Mouse (Mus musculus): Measurements from ENCODE around the gene Tmem40. TPM values are rescaled to one million over a fixed set of nuclear protein-coding genes. Genes with fewer than 3 reads are reported as not detected.

The Tmem40 gene
- total and polyA plus RNA-seq, 2 experiments, result not detected

GRCm38 (mm10) chr6:115764179-115764578, 2.0 kb upstream of the Tmem40 start:
- peak overlapping the region; percentile 38; the same call in 1 of the 2 replicates for H3K4me3 ChIP-seq (ENCODE audit: insufficient read depth, low read depth, low read length)
- peaks cover 6% of the 10 kb centered on the region; the same call in 1 of the 2 replicates for H3K4me1 ChIP-seq (ENCODE audit: control insufficient read depth, insufficient read depth, low read length)
- no peaks in the 10 kb centered on the region for H3K27me3 ChIP-seq (ENCODE audit: control insufficient read depth, insufficient read depth, low read length)
- no peaks in the 10 kb centered on the region for H3K36me3 ChIP-seq (ENCODE audit: control insufficient read depth, insufficient read depth, low read length)
- no peak for DNase-seq (ENCODE audit: extremely low read depth, low read depth, low spot score)
- no peaks in the 10 kb centered on the region for H3K79me2 ChIP-seq (ENCODE audit: control insufficient read depth, insufficient read depth, low read length)
- no peak overlapping the region; the same call in 1 of the 2 replicates for H3K9ac ChIP-seq (ENCODE audit: low read depth, low read length)
- WGBS, result 63% methylated on average over 7 of the region's 7 CpGs
- H3K27ac ChIP-seq (replicated peaks; ENCODE audit: insufficient read depth, low read depth, low read length), result peak overlapping the region; percentile 43; the same call in 1 of the 2 replicates
- no peak for TF ChIP-seq POLR2A (IDR thresholded peaks at IDR 0.05; ENCODE audit: extremely low read depth, insufficient read depth, low read length)
- no peak for TF ChIP-seq CTCF (IDR thresholded peaks at IDR 0.05; ENCODE audit: low read depth, low read length)

GRCm38 (mm10) chr6:115760982-115761381, 1.2 kb downstream of the Tmem40 start:
- Histone ChIP-seq H3K36me3 (ENCODE audit: control insufficient read depth, insufficient read depth, low read length) (no peaks in the 10 kb centered on the region), H3K27ac (replicated peaks; ENCODE audit: insufficient read depth, low read depth, low read length) (no peak overlapping the region), H3K9ac (ENCODE audit: low read depth, low read length) (no peak overlapping the region), H3K4me3 (ENCODE audit: insufficient read depth, low read depth, low read length) (no peak overlapping the region), H3K79me2 (ENCODE audit: control insufficient read depth, insufficient read depth, low read length) (no peaks in the 10 kb centered on the region), H3K4me1 (ENCODE audit: control insufficient read depth, insufficient read depth, low read length) (peaks cover 6% of the 10 kb centered on the region; the same call in 1 of the 2 replicates), H3K27me3 (ENCODE audit: control insufficient read depth, insufficient read depth, low read length) (no peaks in the 10 kb centered on the region)
- TF ChIP-seq CTCF (IDR thresholded peaks at IDR 0.05; ENCODE audit: low read depth, low read length) (no peak), POLR2A (IDR thresholded peaks at IDR 0.05; ENCODE audit: extremely low read depth, insufficient read depth, low read length) (no peak)
- 65% methylated on average over 4 of the region's 4 CpGs for WGBS
- DNase-seq (ENCODE audit: extremely low read depth, low read depth, low spot score), result no peak

- Histone ChIP-seq H3K9ac (ENCODE audit: low read depth, low read length) (no peak overlapping the region), H3K4me1 (ENCODE audit: control insufficient read depth, insufficient read depth, low read length) (peaks cover 6% of the 10 kb centered on the region; the same call in 1 of the 2 replicates), H3K4me3 (ENCODE audit: insufficient read depth, low read depth, low read length) (no peak overlapping the region), H3K36me3 (ENCODE audit: control insufficient read depth, insufficient read depth, low read length) (no peaks in the 10 kb centered on the region), H3K79me2 (ENCODE audit: control insufficient read depth, insufficient read depth, low read length) (no peaks in the 10 kb centered on the region), H3K27me3 (ENCODE audit: control insufficient read depth, insufficient read depth, low read length) (no peaks in the 10 kb centered on the region), H3K27ac (replicated peaks; ENCODE audit: insufficient read depth, low read depth, low read length) (no peak overlapping the region)
- 95% methylated on average over 4 of the region's 4 CpGs for WGBS
- DNase-seq (ENCODE audit: extremely low read depth, low read depth, low spot score), result no peak
- TF ChIP-seq POLR2A (IDR thresholded peaks at IDR 0.05; ENCODE audit: extremely low read depth, insufficient read depth, low read length) (no peak), CTCF (IDR thresholded peaks at IDR 0.05; ENCODE audit: low read depth, low read length) (no peak)
Measured at GRCm38 (mm10) chr6:115760137-115760536, 2.1 kb downstream of the Tmem40 start.

GRCm38 (mm10) chr6:115759461-115759860, 2.7 kb downstream of the Tmem40 start:
- WGBS, result 52% methylated on average over 5 of the region's 5 CpGs
- TF ChIP-seq POLR2A (IDR thresholded peaks at IDR 0.05; ENCODE audit: extremely low read depth, insufficient read depth, low read length) (no peak), CTCF (IDR thresholded peaks at IDR 0.05; ENCODE audit: low read depth, low read length) (no peak)
- H3K9ac ChIP-seq (ENCODE audit: low read depth, low read length), result no peak overlapping the region
- no peak for DNase-seq (ENCODE audit: extremely low read depth, low read depth, low spot score)
- no peaks in the 10 kb centered on the region for H3K36me3 ChIP-seq (ENCODE audit: control insufficient read depth, insufficient read depth, low read length)
- no peak overlapping the region for H3K4me3 ChIP-seq (ENCODE audit: insufficient read depth, low read depth, low read length)
- no peaks in the 10 kb centered on the region for H3K27me3 ChIP-seq (ENCODE audit: control insufficient read depth, insufficient read depth, low read length)
- H3K4me1 ChIP-seq (ENCODE audit: control insufficient read depth, insufficient read depth, low read length), result peaks cover 6% of the 10 kb centered on the region; the same call in 1 of the 2 replicates
- no peaks in the 10 kb centered on the region for H3K79me2 ChIP-seq (ENCODE audit: control insufficient read depth, insufficient read depth, low read length)
- no peak overlapping the region for H3K27ac ChIP-seq (replicated peaks; ENCODE audit: insufficient read depth, low read depth, low read length)

- H3K27ac ChIP-seq (replicated peaks; ENCODE audit: insufficient read depth, low read depth, low read length), result no peak overlapping the region
- 58% methylated on average over 9 of the region's 9 CpGs for WGBS
- H3K4me1 ChIP-seq (ENCODE audit: control insufficient read depth, insufficient read depth, low read length), result peaks cover 6% of the 10 kb centered on the region; the same call in 1 of the 2 replicates
- H3K9ac ChIP-seq (ENCODE audit: low read depth, low read length), result no peak overlapping the region
- no peaks in the 10 kb centered on the region for H3K36me3 ChIP-seq (ENCODE audit: control insufficient read depth, insufficient read depth, low read length)
- no peak for DNase-seq (ENCODE audit: extremely low read depth, low read depth, low spot score)
- no peak overlapping the region for H3K4me3 ChIP-seq (ENCODE audit: insufficient read depth, low read depth, low read length)
- H3K79me2 ChIP-seq (ENCODE audit: control insufficient read depth, insufficient read depth, low read length), result no peaks in the 10 kb centered on the region
- no peak for TF ChIP-seq POLR2A (IDR thresholded peaks at IDR 0.05; ENCODE audit: extremely low read depth, insufficient read depth, low read length)
- no peak for TF ChIP-seq CTCF (IDR thresholded peaks at IDR 0.05; ENCODE audit: low read depth, low read length)
- no peaks in the 10 kb centered on the region for H3K27me3 ChIP-seq (ENCODE audit: control insufficient read depth, insufficient read depth, low read length)
Measured at GRCm38 (mm10) chr6:115758981-115759435, 3.2 kb downstream of the Tmem40 start.

- Histone ChIP-seq H3K27ac (replicated peaks; ENCODE audit: insufficient read depth, low read depth, low read length) (no peak overlapping the region), H3K4me1 (ENCODE audit: control insufficient read depth, insufficient read depth, low read length) (no peaks in the 10 kb centered on the region), H3K36me3 (ENCODE audit: control insufficient read depth, insufficient read depth, low read length) (no peaks in the 10 kb centered on the region), H3K9ac (ENCODE audit: low read depth, low read length) (no peak overlapping the region), H3K4me3 (ENCODE audit: insufficient read depth, low read depth, low read length) (no peak overlapping the region), H3K27me3 (ENCODE audit: control insufficient read depth, insufficient read depth, low read length) (no peaks in the 10 kb centered on the region), H3K79me2 (ENCODE audit: control insufficient read depth, insufficient read depth, low read length) (no peaks in the 10 kb centered on the region)
- no peak for DNase-seq (ENCODE audit: extremely low read depth, low read depth, low spot score)
- WGBS, result 74% methylated on average over 7 of the region's 7 CpGs
- TF ChIP-seq POLR2A (IDR thresholded peaks at IDR 0.05; ENCODE audit: extremely low read depth, insufficient read depth, low read length) (no peak), CTCF (IDR thresholded peaks at IDR 0.05; ENCODE audit: low read depth, low read length) (no peak)
Measured at GRCm38 (mm10) chr6:115755536-115755935, 6.7 kb downstream of the Tmem40 start.
